Mouse (Mus musculus): ENCODE data around the gene Gm42878.

Gene Gm42878

GRCm38 (mm10) chr5:121484801-121485200 lies 60.5 kb downstream of the Gm42878 start:
- no peak for DNase-seq

GRCm38 (mm10) chr5:121477680-121478079 lies 67.6 kb downstream of the Gm42878 start:
- no peak for DNase-seq

- DNase-seq, result no peak
Measured at GRCm38 (mm10) chr5:121476040-121476439, 69.2 kb downstream of the Gm42878 start.

DNA sequence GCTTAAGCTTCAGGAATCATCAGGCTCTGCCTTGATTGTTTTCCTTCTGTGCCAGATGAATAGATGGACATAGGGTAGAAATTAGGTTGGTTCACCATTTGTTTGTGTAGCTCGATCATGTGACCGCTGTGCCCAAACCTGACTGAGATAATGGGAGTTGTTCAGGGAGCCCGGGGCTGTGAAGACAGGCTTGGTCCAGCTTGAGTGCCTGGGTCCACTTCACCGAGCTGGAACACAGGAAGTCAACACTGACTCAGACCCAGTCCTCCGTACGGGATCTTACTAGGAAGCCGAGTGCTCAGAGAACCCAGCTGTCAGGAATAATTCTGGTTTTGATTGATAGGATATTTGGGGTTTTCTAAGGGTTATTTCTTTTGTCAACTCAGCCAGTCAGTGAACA lies 70.7 kb downstream of the Gm42878 start:
- no peak for DNase-seq

GRCm38 (mm10) chr5:121472411-121472810 lies 72.9 kb downstream of the Gm42878 start:
- no peak for DNase-seq

GRCm38 (mm10) chr5:121469566-121469965 lies 75.7 kb downstream of the Gm42878 start:
- DNase-seq, result no peak
